Mouse (Mus musculus) stomach, embryonic 14.5 days (tissue): ENCODE data around the gene Suox. TPM values are rescaled to one million over a fixed set of nuclear protein-coding genes. Genes with fewer than 3 reads are reported as not detected.

ENCODE experiments used
- ATAC-seq: fragments of 200-750 bp; cut with Nextera tagmentation; 2 replicates; pipeline ENCODE4 v1.8.0; 2017; ENCODE audit warnings: low read depth, moderate TSS enrichment; ENCODE audit not compliant: insufficient number of reproducible peaks, insufficient read depth, low FRiP score
- H3K27ac ChIP-seq: fragments of 300-500 bp; sonication (generic); 2 replicates; pipeline ENCODE4 v1.5.1; 2014; ENCODE audit warnings: mild to moderate bottlenecking, low read length, moderate library complexity, mixed read lengths
- H3K27me3 ChIP-seq: fragments of 300-500 bp; sonication (generic); 2 replicates; pipeline ENCODE4 v1.6.1; 2014; ENCODE audit warnings: low read length, control low read depth, mixed read lengths; ENCODE audit not compliant: control insufficient read depth, insufficient read depth
- H3K36me3 ChIP-seq: fragments of 300-500 bp; sonication (generic); 2 replicates; pipeline ENCODE4 v1.6.1; 2014; ENCODE audit warnings: mild to moderate bottlenecking, control low read depth, low read length, moderate library complexity, mixed read lengths; ENCODE audit not compliant: control insufficient read depth, insufficient read depth
- H3K4me1 ChIP-seq: fragments of 300-500 bp; sonication (generic); 2 replicates; pipeline ENCODE4 v1.6.1; 2014; ENCODE audit warnings: low read length, control low read depth, mixed read lengths; ENCODE audit not compliant: control insufficient read depth, insufficient read depth
- H3K4me2 ChIP-seq: fragments of 300-500 bp; sonication (generic); replicated peaks from 2 replicates; pipeline ENCODE4 v1.6.1; 2014; ENCODE audit warnings: low read depth, low read length, control low read depth
- H3K4me3 ChIP-seq: fragments of 300-500 bp; sonication (generic); 2 replicates; pipeline ENCODE4 v1.5.1; 2014; ENCODE audit warnings: low read depth, low read length, control low read depth
- H3K9ac ChIP-seq: fragments of 300-500 bp; sonication (generic); replicated peaks from 2 replicates; pipeline ENCODE4 v1.6.1; 2014; ENCODE audit warnings: low read depth, mild to moderate bottlenecking, control low read depth, low read length, moderate library complexity, mixed read lengths
- H3K9me3 ChIP-seq: fragments of 300-500 bp; sonication (generic); 2 replicates; pipeline ENCODE4 v1.6.1; 2016; ENCODE audit warnings: low read depth, low read length, control low read depth; ENCODE audit not compliant: control insufficient read depth
- WGBS: fragments of 180-500 bp; shearing (Covaris S2); extraction: QIAGEN DNeasy Blood & Tissue Kit; methylation state at CpG from one replicate; pipeline ENCODE4 v1.1.7; 2014; 5-methylcytosine and 5-hydroxymethylcytosine counted together
- polyA plus RNA-seq: library from polyadenylated mRNA; unstranded; fragments of >200 nt; fragmentation: Nextera tagmentation; extraction: Ambion mirVana; gene quantifications from 2 replicates; pipeline ENCODE4 v1.2.1, GENCODE M21; 2014

The Suox gene
- polyA plus RNA-seq, 1 experiment from 2014 or later, result 16.3 TPM

DNA sequence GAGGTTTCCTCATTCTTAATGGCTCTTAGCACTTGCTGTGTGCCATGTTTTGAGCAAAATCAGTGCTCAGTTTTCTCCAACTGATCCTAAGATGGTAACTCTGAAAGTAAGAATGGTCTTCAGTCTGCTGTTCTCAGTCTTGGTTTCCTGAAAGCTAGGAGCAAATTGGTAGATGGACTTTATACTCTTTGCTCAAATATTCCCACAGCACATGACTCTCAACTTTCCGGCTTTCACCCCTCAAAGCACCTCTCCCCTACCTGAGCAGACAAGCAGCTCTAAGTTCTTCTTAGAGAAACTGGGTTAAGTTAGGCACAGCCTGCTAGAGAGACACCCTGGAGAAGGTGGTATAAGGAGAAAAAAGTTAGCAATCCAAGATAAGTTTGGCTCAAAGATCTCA is 17.1 kb downstream of the Suox start:
- no peak overlapping the region for H3K4me2 ChIP-seq

DNA sequence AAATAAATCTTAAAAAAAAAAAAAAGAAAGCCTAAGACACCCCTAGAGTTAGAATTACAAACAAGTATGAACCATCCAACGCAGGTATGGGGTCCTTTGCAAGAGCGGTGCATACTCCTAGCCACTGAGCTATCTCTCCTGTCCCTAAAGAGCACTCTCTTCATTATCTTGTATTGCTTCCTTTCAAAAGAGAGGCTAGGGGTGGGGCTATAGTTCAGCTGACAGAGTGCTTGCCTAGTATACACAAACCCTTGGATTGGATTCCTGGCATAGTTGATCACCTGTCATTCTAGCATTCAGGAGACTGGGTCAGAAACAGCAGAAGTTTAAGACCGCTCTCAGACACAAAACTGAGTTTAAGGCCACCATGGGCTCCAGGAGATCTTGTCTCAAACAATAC is 18.6 kb downstream of the Suox start:
- no peaks in the 10 kb centered on the region for H3K36me3 ChIP-seq
- no peak for ATAC-seq
- H3K9me3 ChIP-seq, result no peaks in the 10 kb centered on the region
- no peak overlapping the region for H3K9ac ChIP-seq
- H3K27me3 ChIP-seq, result no peaks in the 10 kb centered on the region
- no peak overlapping the region for H3K4me3 ChIP-seq
- H3K4me2 ChIP-seq, result no peak overlapping the region
- no peak overlapping the region for H3K27ac ChIP-seq
- peaks cover 3% of the 10 kb centered on the region; the same call in 1 of the 2 replicates for H3K4me1 ChIP-seq
- 39% methylated on average over 3 of the region's 3 CpGs for WGBS

More for the DNA sequence above, 17.1 kb downstream of the Suox start:
- no peak for ATAC-seq
- H3K4me1 ChIP-seq, result peaks cover 3% of the 10 kb centered on the region; the same call in 1 of the 2 replicates
- H3K27me3 ChIP-seq, result no peaks in the 10 kb centered on the region
- no peaks in the 10 kb centered on the region for H3K9me3 ChIP-seq
- H3K9ac ChIP-seq, result no peak overlapping the region
- H3K27ac ChIP-seq, result no peak overlapping the region
- H3K4me3 ChIP-seq, result no peak overlapping the region
- no peaks in the 10 kb centered on the region for H3K36me3 ChIP-seq
- 96% methylated on average over 1 of the region's 1 CpGs for WGBS

DNA sequence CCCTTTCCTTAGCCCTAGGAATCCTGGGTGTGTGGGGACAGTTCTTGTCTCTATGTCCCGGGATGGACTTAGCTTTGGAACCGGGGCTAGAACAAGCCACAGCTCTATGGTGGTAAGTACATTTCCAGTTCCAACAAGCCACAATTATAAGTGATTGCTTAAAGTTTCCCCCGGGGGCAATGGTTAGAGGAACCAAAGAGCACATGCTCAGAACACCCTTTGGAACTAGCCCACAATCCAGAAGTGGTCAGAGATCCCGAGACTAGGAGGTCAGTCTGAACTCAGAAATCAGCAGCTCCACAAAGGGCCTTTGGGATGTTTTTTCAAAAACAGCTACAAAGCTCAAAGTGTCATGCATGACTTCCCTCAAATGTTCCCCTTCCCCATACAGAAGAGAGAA is 20.0 kb downstream of the Suox start:
- no peak overlapping the region for H3K4me2 ChIP-seq
- H3K36me3 ChIP-seq, result no peaks in the 10 kb centered on the region
- H3K4me1 ChIP-seq, result peaks cover 3% of the 10 kb centered on the region; the same call in 1 of the 2 replicates
- H3K9me3 ChIP-seq, result no peaks in the 10 kb centered on the region
- no peak overlapping the region for H3K27ac ChIP-seq
- no peak overlapping the region for H3K4me3 ChIP-seq
- no peak overlapping the region for H3K9ac ChIP-seq
- no peak for ATAC-seq
- H3K27me3 ChIP-seq, result no peaks in the 10 kb centered on the region
- 76% methylated on average over 4 of the region's 4 CpGs for WGBS

DNA sequence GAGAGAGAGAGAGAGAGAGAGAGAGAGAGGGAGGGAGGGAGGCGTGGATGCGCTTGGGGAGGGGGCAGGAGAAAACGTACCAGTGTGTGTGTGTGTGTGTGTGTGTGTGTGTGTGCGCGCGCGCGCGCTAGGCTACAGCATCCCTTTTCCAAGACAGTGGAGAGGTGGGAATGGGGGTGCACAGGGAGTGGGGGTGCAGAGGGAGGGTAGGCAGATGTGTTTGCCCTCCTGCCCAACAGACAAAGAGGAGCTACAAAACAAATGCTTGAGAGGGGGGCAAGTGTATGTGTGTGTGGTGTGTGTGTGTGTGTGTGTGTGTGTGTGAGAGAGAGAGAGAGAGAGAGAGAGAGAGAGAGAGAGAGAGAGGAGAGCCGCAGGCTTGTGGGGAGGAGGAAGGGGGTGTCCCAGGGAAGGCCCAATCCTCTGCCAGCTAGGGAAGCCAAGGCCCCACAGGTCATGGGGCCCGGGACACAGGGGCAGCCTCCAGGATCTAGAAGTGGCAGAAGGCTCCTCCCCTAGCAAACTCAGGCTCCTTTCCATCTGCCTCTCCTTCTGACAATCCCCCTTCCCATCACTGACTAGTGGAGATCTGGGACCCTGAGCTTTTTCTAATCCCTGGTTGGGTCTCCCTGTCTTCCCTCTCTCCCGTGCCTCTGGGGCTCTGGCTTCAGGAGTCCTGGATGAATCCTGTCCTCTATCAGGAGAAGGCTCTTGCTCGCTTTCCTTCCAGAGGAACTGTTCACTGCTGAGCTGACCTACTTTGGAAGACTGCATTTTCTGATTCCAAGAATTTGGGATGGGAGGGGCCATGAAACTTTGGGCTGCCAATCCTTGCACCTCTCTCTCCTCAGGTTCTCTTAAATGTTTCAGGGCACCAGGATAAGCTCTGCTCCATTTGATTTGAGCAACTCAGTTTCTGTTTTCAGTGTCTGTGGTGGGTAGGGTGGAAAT is 27.5 kb downstream of the Suox start:
- Histone ChIP-seq H3K4me2 (peak overlapping the region; percentile 69), H3K4me1 (peaks cover 8% of the 10 kb centered on the region; the same call in 1 of the 2 replicates), H3K36me3 (no peaks in the 10 kb centered on the region), H3K27me3 (no peaks in the 10 kb centered on the region), H3K9ac (no peak overlapping the region), H3K4me3 (peak overlapping the region; percentile 45; the same call in 1 of the 2 replicates), H3K9me3 (no peaks in the 10 kb centered on the region), H3K27ac (peak overlapping the region; percentile 50; the same call in 1 of the 2 replicates)
- ATAC-seq, result peak; percentile 77
- WGBS, result 4% methylated on average over 12 of the region's 13 CpGs

DNA sequence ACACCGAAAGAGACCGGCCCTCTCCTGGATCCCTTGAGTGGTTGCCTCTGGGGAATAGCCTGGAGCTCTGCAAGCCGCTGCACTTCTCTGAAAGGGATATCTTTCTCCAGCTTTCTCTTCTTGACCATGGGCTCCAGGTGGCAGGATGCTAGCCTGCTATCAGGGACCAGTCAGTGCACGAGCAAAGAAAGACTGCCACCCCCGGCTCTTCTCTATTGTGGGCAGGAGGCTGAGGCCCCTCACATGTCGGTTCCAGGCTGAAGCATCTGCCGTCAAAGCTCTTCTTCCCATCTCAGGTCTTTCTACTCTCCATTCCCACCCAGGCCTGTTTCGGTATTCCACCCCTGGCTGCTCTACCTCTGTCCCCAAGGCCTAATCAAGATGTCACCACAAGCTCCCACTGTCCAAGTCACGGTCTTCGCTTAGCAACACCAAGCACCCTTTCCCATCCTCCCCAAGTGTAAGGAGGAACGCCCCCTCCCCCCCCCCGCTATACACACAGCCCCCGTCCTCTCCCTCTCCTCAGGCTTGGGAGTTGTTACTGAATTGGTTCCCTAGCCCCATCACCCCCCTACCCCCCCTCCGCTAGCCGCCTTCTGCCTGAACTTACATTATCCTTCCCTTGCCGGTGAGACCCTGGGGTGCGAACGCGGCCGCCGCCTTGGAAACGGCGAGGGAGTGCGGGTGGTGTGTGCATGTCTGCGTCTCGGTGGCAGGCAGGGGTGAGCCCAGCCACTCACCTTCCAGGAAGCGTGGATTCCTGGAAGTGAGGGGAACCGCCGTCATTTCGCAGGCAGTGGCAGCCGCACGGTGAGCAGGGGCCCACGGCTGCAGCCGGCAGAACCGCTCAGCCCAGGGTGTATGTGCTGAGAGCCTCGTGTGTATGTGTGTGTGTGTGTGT is 28.5 kb downstream of the Suox start, which contains the start of gene Ikzf4:
Gene Ikzf4, minus strand, starts transcription at position 881 of the 901 bp plus-strand sequence.
- Histone ChIP-seq H3K4me1 (peaks cover 8% of the 10 kb centered on the region; the same call in 1 of the 2 replicates), H3K27ac (peak within 1 kb of the TSS; percentile 50; the same call in 1 of the 2 replicates), H3K9ac (no peak within 1 kb of the TSS; the same call in 1 of the 2 replicates), H3K4me2 (peak within 1 kb of the TSS; percentile 69), H3K9me3 (no peaks in the 10 kb centered on the region), H3K4me3 (peak within 1 kb of the TSS; percentile 45), H3K27me3 (no peaks in the 10 kb centered on the region), H3K36me3 (no peaks in the 10 kb centered on the region)
- WGBS, result 3% methylated on average over 34 of the region's 36 CpGs
- peak; percentile 54 for ATAC-seq

DNA sequence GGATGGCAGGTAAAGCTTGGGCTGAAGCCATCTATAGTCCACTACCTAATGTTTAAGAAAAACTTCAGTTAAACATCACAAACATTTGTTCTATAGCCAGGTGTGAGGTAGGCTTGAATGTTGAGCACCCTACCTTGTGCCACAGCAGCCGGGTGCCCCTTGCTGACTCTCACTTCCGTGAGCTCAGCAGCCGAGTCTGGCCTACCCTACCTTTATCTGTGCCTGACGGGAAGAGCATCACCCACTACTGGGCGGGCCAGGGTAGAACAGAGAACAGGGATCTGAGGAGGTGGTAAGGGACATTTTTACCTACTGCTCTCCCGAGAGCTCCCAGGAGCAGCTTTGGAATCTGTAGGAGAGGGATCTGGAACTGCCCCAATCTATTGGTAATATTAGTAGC is 31.1 kb downstream of the Suox start:
- Histone ChIP-seq H3K4me3 (no peak overlapping the region), H3K36me3 (no peaks in the 10 kb centered on the region), H3K27ac (no peak overlapping the region), H3K27me3 (no peaks in the 10 kb centered on the region), H3K4me2 (no peak overlapping the region), H3K9ac (no peak overlapping the region), H3K9me3 (no peaks in the 10 kb centered on the region), H3K4me1 (peaks cover 8% of the 10 kb centered on the region; the same call in 1 of the 2 replicates)
- WGBS, result 85% methylated on average over 6 of the region's 6 CpGs
- ATAC-seq, result no peak

DNA sequence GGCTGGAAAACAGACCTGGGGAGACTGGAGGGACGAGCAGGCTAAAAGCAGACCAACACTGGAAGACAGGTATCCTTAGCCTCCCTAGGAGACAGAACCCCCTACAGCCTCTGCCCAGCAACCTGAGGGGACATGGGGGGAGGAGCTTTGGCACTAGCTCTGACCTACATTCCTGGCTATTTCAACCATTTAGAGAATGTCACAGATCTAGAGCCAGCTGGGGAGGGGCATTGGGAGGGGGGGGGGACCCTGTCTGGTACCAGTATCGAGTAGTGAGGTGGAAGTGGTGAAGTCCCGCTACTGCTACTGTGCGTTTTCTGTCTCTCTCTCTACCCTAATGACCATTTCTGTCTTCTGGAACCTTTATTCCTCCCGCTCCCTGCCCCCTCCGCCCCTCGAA is 32.0 kb downstream of the Suox start:
- Histone ChIP-seq H3K4me2 (no peak overlapping the region), H3K4me1 (peaks cover 8% of the 10 kb centered on the region; the same call in 1 of the 2 replicates), H3K9me3 (no peaks in the 10 kb centered on the region), H3K27me3 (no peaks in the 10 kb centered on the region), H3K36me3 (no peaks in the 10 kb centered on the region), H3K27ac (no peak overlapping the region), H3K4me3 (no peak overlapping the region), H3K9ac (no peak overlapping the region)
- 70% methylated on average over 7 of the region's 7 CpGs for WGBS
- no peak for ATAC-seq

DNA sequence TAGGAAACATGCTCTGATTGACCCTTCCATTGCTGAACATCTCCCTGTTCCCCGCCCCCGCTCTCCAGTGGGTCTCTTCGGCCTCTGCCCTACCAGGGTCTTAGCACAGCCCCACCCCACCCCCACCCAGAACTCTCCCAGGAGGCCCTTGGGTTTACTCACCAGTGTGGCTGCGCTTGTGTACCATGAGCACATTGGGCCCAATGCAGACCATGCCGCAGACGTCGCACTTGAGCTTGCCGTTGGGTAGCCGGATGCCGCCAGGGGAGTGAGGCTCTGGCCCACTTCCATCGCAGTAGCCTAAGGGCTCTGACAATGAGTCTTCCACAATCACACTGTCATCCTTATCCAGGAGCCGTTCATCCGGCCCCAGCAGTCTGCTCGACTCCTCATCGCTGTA is 33.0 kb downstream of the Suox start:
- Histone ChIP-seq H3K27me3 (no peaks in the 10 kb centered on the region), H3K9ac (no peak overlapping the region), H3K36me3 (no peaks in the 10 kb centered on the region), H3K27ac (no peak overlapping the region), H3K4me1 (0 out of 2 replicates have a peak, but pooled peaks cover 3% of the 10 kb centered on the region), H3K9me3 (no peaks in the 10 kb centered on the region), H3K4me2 (no peak overlapping the region), H3K4me3 (no peak overlapping the region)
- ATAC-seq, result no peak
- WGBS, result 92% methylated on average over 15 of the region's 15 CpGs
